Mouse (Mus musculus): ENCODE data around the gene Ampd1. TPM values are rescaled to one million over a fixed set of nuclear protein-coding genes. Genes with fewer than 3 reads are reported as not detected.

The Ampd1 gene
- 0.16 and 0.21 TPM in 2 replicates for polyA plus RNA-seq (2012; rRNA removed)

- TF ChIP-seq POLR2A (IDR thresholded peaks at IDR 0.05; ENCODE audit: borderline replicate concordance, extremely low read depth, insufficient read depth, insufficient read length, poor library complexity, severe bottlenecking) (no peak), CTCF (IDR thresholded peaks at IDR 0.05; ENCODE audit: borderline replicate concordance, extremely low read depth, insufficient read depth, insufficient read length) (no peak)
- no peak for DNase-seq (ENCODE audit: low read depth)
Observed at GRCm38 (mm10) chr3:103073771-103074170, at the start of gene Ampd1. Gene Ampd1 (plus strand): TSS chr3:103074014.

GRCm38 (mm10) chr3:103026174-103026573 lies 47.6 kb upstream of the Ampd1 start:
- TF ChIP-seq POLR2A (IDR thresholded peaks at IDR 0.05; ENCODE audit: borderline replicate concordance, extremely low read depth, insufficient read depth, insufficient read length, poor library complexity, severe bottlenecking) (no peak), CTCF (IDR thresholded peaks at IDR 0.05; ENCODE audit: borderline replicate concordance, extremely low read depth, insufficient read depth, insufficient read length) (no peak)
- DNase-seq (ENCODE audit: low read depth) = no peak

- no peak for DNase-seq (ENCODE audit: low read depth)
- TF ChIP-seq POLR2A (IDR thresholded peaks at IDR 0.05; ENCODE audit: borderline replicate concordance, extremely low read depth, insufficient read depth, insufficient read length, poor library complexity, severe bottlenecking) (no peak), CTCF (IDR thresholded peaks at IDR 0.05; ENCODE audit: borderline replicate concordance, extremely low read depth, insufficient read depth, insufficient read length) (no peak)
Observed at GRCm38 (mm10) chr3:103040285-103040684, 33.5 kb upstream of the Ampd1 start.

- no peak for DNase-seq (ENCODE audit: low read depth)
- TF ChIP-seq CTCF (IDR thresholded peaks at IDR 0.05; ENCODE audit: borderline replicate concordance, extremely low read depth, insufficient read depth, insufficient read length) (no peak), POLR2A (IDR thresholded peaks at IDR 0.05; ENCODE audit: borderline replicate concordance, extremely low read depth, insufficient read depth, insufficient read length, poor library complexity, severe bottlenecking) (no peak)
Observed at GRCm38 (mm10) chr3:103040861-103041379, 32.9 kb upstream of the Ampd1 start.

- TF ChIP-seq CTCF (IDR thresholded peaks at IDR 0.05; ENCODE audit: borderline replicate concordance, extremely low read depth, insufficient read depth, insufficient read length) = no peak
- no peak for TF ChIP-seq POLR2A (IDR thresholded peaks at IDR 0.05; ENCODE audit: borderline replicate concordance, extremely low read depth, insufficient read depth, insufficient read length, poor library complexity, severe bottlenecking)
- no peak for DNase-seq (ENCODE audit: low read depth)
Observed at GRCm38 (mm10) chr3:103056016-103056595, 17.7 kb upstream of the Ampd1 start.

GRCm38 (mm10) chr3:103057752-103058151 lies 16.1 kb upstream of the Ampd1 start:
- no peak for DNase-seq (ENCODE audit: low read depth)
- TF ChIP-seq POLR2A (IDR thresholded peaks at IDR 0.05; ENCODE audit: borderline replicate concordance, extremely low read depth, insufficient read depth, insufficient read length, poor library complexity, severe bottlenecking) (no peak), CTCF (IDR thresholded peaks at IDR 0.05; ENCODE audit: borderline replicate concordance, extremely low read depth, insufficient read depth, insufficient read length) (no peak)

- DNase-seq (ENCODE audit: low read depth) = peak; percentile 97
Observed at GRCm38 (mm10) chr3:103058207-103059157, 15.3 kb upstream of the Ampd1 start, which contains the start of gene Nras. Gene Nras (plus strand): TSS chr3:103058285.

GRCm38 (mm10) chr3:103066927-103067326 lies 6.9 kb upstream of the Ampd1 start:
- no peak for DNase-seq (ENCODE audit: low read depth)
- TF ChIP-seq CTCF (IDR thresholded peaks at IDR 0.05; ENCODE audit: borderline replicate concordance, extremely low read depth, insufficient read depth, insufficient read length) (no peak), POLR2A (IDR thresholded peaks at IDR 0.05; ENCODE audit: borderline replicate concordance, extremely low read depth, insufficient read depth, insufficient read length, poor library complexity, severe bottlenecking) (no peak)

More at GRCm38 (mm10) chr3:103058207-103059157, 15.3 kb upstream of the Ampd1 start, which contains the start of gene Nras:
- TF ChIP-seq CTCF (IDR thresholded peaks at IDR 0.05; ENCODE audit: borderline replicate concordance, extremely low read depth, insufficient read depth, insufficient read length) (no peak), POLR2A (IDR thresholded peaks at IDR 0.05; ENCODE audit: borderline replicate concordance, extremely low read depth, insufficient read depth, insufficient read length, poor library complexity, severe bottlenecking) (peak; percentile 47; the same call in 1 of the 2 replicates)

GRCm38 (mm10) chr3:103068971-103069370 lies 4.8 kb upstream of the Ampd1 start:
- no peak for DNase-seq (ENCODE audit: low read depth)
- TF ChIP-seq POLR2A (IDR thresholded peaks at IDR 0.05; ENCODE audit: borderline replicate concordance, extremely low read depth, insufficient read depth, insufficient read length, poor library complexity, severe bottlenecking) = no peak

GRCm38 (mm10) chr3:103075871-103076270 lies 2.1 kb downstream of the Ampd1 start:
- DNase-seq (ENCODE audit: low read depth) = no peak
- no peak for TF ChIP-seq POLR2A (IDR thresholded peaks at IDR 0.05; ENCODE audit: borderline replicate concordance, extremely low read depth, insufficient read depth, insufficient read length, poor library complexity, severe bottlenecking)
- no peak for TF ChIP-seq CTCF (IDR thresholded peaks at IDR 0.05; ENCODE audit: borderline replicate concordance, extremely low read depth, insufficient read depth, insufficient read length)

GRCm38 (mm10) chr3:103076476-103076875 lies 2.7 kb downstream of the Ampd1 start:
- no peak for TF ChIP-seq POLR2A (IDR thresholded peaks at IDR 0.05; ENCODE audit: borderline replicate concordance, extremely low read depth, insufficient read depth, insufficient read length, poor library complexity, severe bottlenecking)
- TF ChIP-seq CTCF (IDR thresholded peaks at IDR 0.05; ENCODE audit: borderline replicate concordance, extremely low read depth, insufficient read depth, insufficient read length) = no peak
- DNase-seq (ENCODE audit: low read depth) = no peak
